Mouse (Mus musculus) embryonic stem cell, embryonic (primary cell): ENCODE data around the gene Itga10.

ENCODE experiments used
- CTCF ChIA-PET, 4 experiments: fragments of 300-600 bp in 2 of 4; fragments of 350-600 bp in 2 of 4; sonication (Branson Sonifier 250); formaldehyde crosslinking; loops; one replicate each; lab custom pipeline; 2022; ENCODE audit warnings: inconsistent platforms in 2 of 4; lab: Charles Lee
- POLR2A ChIA-PET, 4 experiments: fragments of 300-600 bp in 2 of 4; fragments of 350-600 bp in 2 of 4; sonication (Branson Sonifier 250); formaldehyde crosslinking; loops; one replicate each; lab custom pipeline; 2022; ENCODE audit warnings: antibody characterized with exemption in 4 of 4, inconsistent platforms in 1 of 4; lab: Charles Lee

The Itga10 gene

DNA sequence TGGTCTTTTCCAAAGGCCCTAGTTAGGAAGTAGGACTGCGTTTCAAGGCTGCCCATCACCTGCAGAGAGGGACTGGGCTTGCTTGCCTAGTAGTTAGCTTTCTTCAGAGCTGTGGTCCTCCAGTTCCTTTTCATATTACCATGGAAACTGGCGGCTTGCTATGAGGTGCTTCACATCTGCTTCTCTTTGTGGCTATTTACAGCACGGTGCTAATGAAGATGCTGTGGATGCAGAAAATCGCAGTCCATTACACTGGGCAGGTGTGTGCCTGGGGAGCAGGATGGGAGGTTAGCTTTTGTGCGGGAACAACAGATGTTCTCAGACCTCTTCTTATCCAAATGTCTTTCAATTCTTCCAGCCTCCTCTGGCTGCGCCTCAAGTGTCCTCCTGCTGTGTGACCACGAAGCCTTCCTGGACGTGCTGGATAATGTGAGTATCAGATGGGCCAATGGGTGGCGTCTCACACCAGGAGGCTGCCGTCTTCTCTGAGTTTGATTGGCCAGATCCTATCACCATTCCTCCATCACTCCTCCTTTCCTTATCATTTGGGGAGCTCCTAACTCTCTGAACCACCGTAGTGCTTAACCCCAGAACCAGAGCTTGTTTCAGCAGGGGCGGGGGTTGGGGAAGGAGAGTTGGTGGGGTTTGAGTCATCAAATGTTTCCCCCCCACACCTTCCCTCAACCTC, 35.0 kb downstream of the Itga10 start:
- ChIA-PET POLR2A (interaction anchor here in 3 of 4 experiments (0.6 to 18.1 kb wide), 27 partner anchors 9 to 857 kb away, joined by 3 to 317 read pairs (median 5); partner anchors contain the start of genes Ankrd35 (in 2 of the 3), Pias3 (in 2 of the 3), Rbm8a (in 2 of the 3) and Lix1l (in 1 of the 3)), CTCF (interaction anchor here in 3 of 4 experiments (0.5 to 2.7 kb wide), 17 partner anchors 8 to 159 kb away, joined by 3 to 11 read pairs (median 5); partner anchors contain the start of genes Pias3 (in 2 of the 3), Ankrd35 (in 1 of the 3) and Nudt17 (in 1 of the 3))

DNA sequence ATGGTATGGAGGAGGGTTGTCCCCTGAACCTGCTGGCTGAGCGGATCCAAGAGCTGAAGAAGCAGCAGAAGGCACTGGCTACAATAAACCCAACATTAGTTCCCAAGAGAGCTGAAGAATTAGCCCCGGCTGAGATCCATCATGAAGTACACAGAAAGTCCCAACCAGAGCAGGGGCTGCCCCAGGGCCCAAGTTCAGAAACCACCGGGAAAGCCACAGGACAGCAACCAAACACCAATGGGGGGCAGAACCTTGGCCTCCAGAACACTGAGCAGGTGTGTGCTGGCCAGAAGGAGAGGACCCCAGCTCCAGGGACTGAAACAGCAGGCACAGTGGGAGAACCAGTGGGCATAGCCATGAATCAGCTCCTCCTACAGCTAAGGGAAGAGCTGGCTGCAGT, 38.1 kb downstream of the Itga10 start:
- CTCF ChIA-PET, result interaction anchor here (1.0 to 2.4 kb wide), 10 partner anchors 9 to 25 kb away, joined by 3 to 10 read pairs (median 5); partner anchors contain the start of genes Ankrd35 (in 1 of the 4) and Nudt17 (in 1 of the 4)

DNA sequence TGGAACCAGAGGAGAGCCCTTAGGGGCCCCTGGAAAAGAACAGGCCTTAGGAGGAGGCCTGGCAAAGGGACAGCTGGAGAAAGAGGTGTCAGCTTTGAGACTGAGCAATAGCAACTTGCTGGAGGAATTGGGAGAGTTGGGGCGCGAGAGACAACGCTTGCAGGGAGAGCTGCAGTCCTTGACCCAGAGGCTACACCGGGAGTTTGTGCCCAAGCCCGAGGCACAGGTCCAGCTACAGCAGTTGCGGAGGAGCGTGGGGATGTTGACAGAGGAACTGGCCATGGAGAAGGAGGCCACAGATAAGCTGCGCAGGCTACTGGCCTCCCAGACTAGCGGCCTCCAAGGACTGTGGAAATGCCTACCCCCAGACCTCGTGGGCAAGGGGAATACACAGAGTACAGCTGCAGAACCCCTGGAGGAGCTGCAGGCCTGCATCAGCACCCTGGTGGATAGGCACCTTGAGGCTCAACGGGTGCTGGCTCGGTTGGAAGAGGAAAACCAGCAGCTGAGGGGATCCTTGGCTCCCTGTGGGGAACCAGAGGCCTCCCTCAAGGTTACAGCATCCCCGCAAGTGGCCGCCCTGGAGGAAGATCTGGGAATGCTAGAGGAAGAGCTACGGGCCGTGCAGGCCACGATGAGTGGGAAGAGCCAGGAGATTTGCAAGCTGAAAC, 38.9 kb downstream of the Itga10 start:
- ChIA-PET CTCF (interaction anchor here in 2 of 4 experiments (0.5 to 2.4 kb wide), 19 partner anchors 8 to 618 kb away, joined by 3 to 10 read pairs (median 4); partner anchors contain the start of genes Nudt17 (in 2 of the 2), Pias3 (in 2 of the 2) and Ankrd35 (in 1 of the 2)), POLR2A (interaction anchor here (0.6 to 18.1 kb wide), 40 partner anchors 9 to 178 kb away, joined by 3 to 317 read pairs (median 5); partner anchors contain the start of genes Ankrd35 (in 3 of the 4), Pias3 (in 3 of the 4), Nudt17 (in 2 of the 4) and Rbm8a (in 2 of the 4))

More for the DNA sequence above, 38.1 kb downstream of the Itga10 start:
- POLR2A ChIA-PET, result interaction anchor here (0.6 to 18.1 kb wide), 17 partner anchors 9 to 127 kb away, joined by 3 to 317 read pairs (median 7); partner anchors contain the start of genes Pias3 (in 3 of the 4), Ankrd35 (in 2 of the 4), Nudt17 (in 1 of the 4) and Rbm8a (in 1 of the 4)

DNA sequence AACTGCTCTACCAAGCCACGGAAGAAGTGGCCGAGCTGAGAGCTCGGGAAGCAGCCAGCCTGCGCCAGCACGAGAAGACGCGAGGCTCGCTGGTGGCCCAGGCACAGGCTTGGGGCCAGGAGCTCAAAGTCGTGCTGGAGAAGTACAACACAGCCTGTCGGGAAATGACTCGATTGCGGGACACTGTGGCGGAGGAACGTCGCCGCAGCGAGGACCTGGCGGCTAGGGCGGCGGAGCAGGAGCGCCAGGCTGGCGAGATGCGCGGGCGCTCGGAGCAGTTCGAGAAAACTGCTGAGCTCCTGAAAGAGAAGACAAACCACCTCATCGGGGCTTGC, 39.4 kb downstream of the Itga10 start:
- CTCF ChIA-PET, result interaction anchor here in 3 of 4 experiments (0.5 to 2.4 kb wide), 21 partner anchors 8 to 619 kb away, joined by 3 to 10 read pairs (median 4); partner anchors contain the start of genes Nudt17 (in 2 of the 3), Pias3 (in 2 of the 3) and Ankrd35 (in 1 of the 3)
- POLR2A ChIA-PET, result interaction anchor here (0.6 to 18.1 kb wide), 39 partner anchors 8 to 178 kb away, joined by 3 to 317 read pairs (median 5); partner anchors contain the start of genes Ankrd35 (in 3 of the 4), Pias3 (in 3 of the 4), Nudt17 (in 2 of the 4) and Rbm8a (in 2 of the 4)

DNA sequence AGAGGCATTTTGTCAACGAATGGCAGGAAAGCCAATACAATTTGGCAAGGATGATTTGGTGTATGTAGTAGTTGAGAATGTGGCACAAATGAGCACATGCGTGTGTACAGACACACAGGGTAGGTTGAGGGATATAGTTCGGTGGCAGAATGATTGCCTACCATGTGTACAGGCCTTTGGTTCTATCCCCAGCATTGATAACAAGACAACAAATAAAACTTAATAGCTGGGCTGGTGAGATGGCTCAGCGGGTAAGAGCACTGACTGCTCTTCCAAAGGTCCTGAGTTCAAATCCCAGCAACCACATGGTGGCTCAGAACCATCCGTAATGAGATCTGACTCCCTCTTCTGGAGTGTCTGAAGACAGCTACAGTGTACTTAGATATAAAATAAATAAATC, 40.7 kb downstream of the Itga10 start:
- POLR2A ChIA-PET, result interaction anchor here in 3 of 4 experiments (1.1 to 18.1 kb wide), 10 partner anchors 8 to 271 kb away, joined by 3 to 317 read pairs (median 6); partner anchors contain the start of genes Pias3 (in 2 of the 3), Itga10 (in 1 of the 3) and Rbm8a (in 1 of the 3)

DNA sequence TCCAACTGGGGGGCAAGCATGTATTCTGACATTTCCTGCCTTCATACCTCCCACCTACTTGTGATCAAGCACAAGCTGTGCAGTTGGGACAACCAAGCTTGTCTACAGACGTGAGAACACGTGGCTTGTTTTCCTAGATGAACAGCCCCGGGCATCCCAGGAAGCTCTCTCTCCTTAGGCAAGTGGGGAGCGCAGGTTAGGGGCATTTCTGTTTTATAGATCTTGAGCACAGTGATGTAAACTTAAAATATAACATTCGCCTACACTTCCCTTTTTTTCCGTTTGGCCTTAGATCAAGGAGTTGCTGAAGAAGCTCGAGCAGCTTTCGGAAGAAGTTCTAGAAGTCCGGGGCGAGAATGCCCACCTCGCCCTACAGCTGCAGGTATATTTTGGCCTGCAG, 43.5 kb downstream of the Itga10 start:
- CTCF ChIA-PET, result interaction anchor here in 3 of 4 experiments (0.7 to 1.8 kb wide), 7 partner anchors 8 to 186 kb away, joined by 3 to 6 read pairs (median 4); no protein-coding TSS in a partner anchor
- POLR2A ChIA-PET, result interaction anchor here in 3 of 4 experiments (0.6 to 13.9 kb wide), 19 partner anchors 9 to 1524 kb away, joined by 3 to 317 read pairs (median 4); partner anchors contain the start of genes Ankrd35 (in 2 of the 3), Rbm8a (in 2 of the 3), Gm16253 (in 1 of the 3) and Txnip (in 1 of the 3)

More for the DNA sequence above, 40.7 kb downstream of the Itga10 start:
- CTCF ChIA-PET, result interaction anchor here in 1 of 4 experiments (1.4 kb wide), 1 partner anchor 10 kb away, joined by 7 read pairs; no protein-coding TSS in a partner anchor

DNA sequence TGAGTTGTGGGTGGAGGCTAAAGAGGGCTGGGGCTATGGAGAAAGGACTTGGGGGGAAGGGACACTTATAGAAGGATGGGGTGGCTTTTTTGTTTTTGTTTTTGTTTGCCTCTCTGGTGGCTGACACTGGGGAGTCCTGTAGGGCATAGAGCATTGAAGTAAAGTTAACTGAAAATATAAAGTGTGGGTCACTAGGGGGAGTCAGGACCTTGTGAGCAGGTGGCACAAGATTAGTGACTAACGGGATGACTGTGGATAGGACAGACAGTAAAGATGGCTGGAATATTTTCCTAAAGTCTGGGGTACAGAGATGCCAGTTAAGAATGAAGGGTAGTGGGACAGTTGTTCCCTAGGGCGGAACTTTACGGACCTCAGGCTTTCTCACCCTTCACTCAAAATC, 44.9 kb downstream of the Itga10 start:
- CTCF ChIA-PET, result interaction anchor here in 1 of 4 experiments (1.4 kb wide), 1 partner anchor 9 kb away, joined by 6 read pairs; no protein-coding TSS in a partner anchor
- POLR2A ChIA-PET, result interaction anchor here in 2 of 4 experiments (1.2 to 13.9 kb wide), 6 partner anchors 8 to 18 kb away, joined by 5 to 317 read pairs (median 10); partner anchors contain the start of genes Ankrd35 (in 1 of the 2) and Nudt17 (in 1 of the 2)

DNA sequence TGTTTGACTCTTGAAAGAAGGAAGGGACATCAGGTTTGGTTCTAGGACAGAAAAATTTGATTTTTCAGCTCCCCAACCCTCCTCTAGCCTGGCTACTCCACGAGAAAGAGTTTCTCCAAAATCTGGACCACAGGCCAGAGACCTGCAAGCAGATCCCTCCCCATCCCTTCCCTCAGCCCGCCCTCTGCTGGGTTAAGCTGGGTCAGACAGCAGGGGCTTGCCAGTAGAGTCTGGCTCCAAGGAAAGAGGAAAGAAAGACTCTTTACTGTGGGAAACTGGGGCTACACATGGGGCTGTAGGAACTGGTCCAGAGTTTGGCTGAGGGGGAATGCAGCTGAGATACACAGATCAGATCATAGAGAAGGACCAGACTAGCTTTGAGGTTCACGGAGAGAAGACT, 47.1 kb downstream of the Itga10 start:
- POLR2A ChIA-PET, result interaction anchor here in 3 of 4 experiments (0.8 to 13.9 kb wide), 29 partner anchors 8 to 415 kb away, joined by 3 to 317 read pairs (median 5); partner anchors contain the start of genes Ankrd35 (in 3 of the 3), Nudt17 (in 2 of the 3), Gm16253 (in 1 of the 3) and Polr3gl (in 1 of the 3)
- CTCF ChIA-PET, result interaction anchor here (0.6 to 3.1 kb wide), 27 partner anchors 9 to 189 kb away, joined by 3 to 10 read pairs (median 4); partner anchors contain the start of genes Nudt17 (in 2 of the 4), Ankrd35 (in 1 of the 4), Itga10 (in 1 of the 4) and Lix1l (in 1 of the 4)

DNA sequence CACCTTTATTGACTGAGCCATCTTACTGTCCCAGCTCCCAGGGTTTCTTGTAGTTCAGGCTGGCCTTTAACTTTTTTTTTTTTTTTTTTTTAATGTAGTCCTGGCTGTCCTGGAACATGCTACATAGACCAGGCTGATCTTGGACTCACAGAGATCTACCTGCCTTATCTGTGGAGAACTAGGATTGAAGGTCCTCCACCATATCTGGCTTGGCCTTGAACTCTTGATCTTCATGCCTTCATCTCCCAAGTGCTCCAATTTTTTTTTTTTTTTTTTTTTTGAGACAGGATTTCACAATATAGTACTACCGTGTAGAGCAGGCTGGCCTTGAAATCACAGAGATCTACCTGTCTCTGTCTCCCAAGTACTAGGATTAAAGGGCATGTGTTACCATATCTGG, 48.2 kb downstream of the Itga10 start:
- ChIA-PET POLR2A (interaction anchor here (0.7 to 13.9 kb wide), 24 partner anchors 9 to 613 kb away, joined by 3 to 317 read pairs (median 6); partner anchors contain the start of genes Ankrd35 (in 2 of the 4), Nudt17 (in 2 of the 4), Gm16253 (in 1 of the 4) and Rbm8a (in 1 of the 4)), CTCF (interaction anchor here (0.7 to 3.1 kb wide), 20 partner anchors 10 to 409 kb away, joined by 3 to 14 read pairs (median 5); partner anchors contain the start of genes Nudt17 (in 2 of the 4), Ankrd35 (in 1 of the 4) and Itga10 (in 1 of the 4))

DNA sequence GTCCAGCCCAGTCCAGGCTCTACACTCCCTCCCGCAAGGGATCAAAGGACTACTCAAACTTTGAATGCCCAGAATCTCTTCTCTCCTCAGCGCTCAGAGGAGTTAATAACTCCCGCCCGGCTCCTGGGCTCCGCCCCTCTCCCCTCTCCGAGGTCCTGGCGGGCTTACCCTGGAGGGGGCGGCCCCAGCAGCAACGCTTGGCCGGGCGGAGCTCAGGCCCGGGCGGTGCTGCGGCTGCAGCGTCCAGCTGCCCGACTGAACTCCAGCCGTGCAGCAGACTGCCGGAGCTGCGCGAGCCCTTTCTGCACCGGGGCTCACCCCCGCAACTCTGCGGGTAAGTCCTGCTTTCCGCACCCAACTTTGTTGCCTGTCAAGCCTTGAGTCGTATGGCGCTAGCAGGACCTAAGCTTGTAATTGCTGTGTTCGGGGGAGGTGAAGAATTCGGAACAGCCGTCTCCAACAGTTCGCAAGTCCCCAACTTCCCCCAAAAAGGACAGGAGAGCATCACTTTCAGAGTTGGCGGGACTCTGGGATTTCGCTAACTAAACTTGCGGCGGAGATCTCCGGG, 50.9 kb downstream of the Itga10 start, which contains the start of gene Pias3:
Gene Pias3, plus strand, starts transcription at position 187 of the 568 bp plus-strand sequence.
- ChIA-PET POLR2A (interaction anchor here (0.6 to 13.9 kb wide), 67 partner anchors 9 to 745 kb away, joined by 3 to 317 read pairs (median 6); partner anchors contain the start of genes Ankrd35 (in 4 of the 4), Gm16253 (in 3 of the 4), Rbm8a (in 3 of the 4) and Txnip (in 3 of the 4)), CTCF (interaction anchor here in 3 of 4 experiments (0.6 to 2.7 kb wide), 29 partner anchors 8 to 119 kb away, joined by 3 to 18 read pairs (median 6); partner anchors contain the start of genes Nudt17 (in 3 of the 3), Polr3gl (in 2 of the 3), Ankrd35 (in 1 of the 3) and Gm16253 (in 1 of the 3))

DNA sequence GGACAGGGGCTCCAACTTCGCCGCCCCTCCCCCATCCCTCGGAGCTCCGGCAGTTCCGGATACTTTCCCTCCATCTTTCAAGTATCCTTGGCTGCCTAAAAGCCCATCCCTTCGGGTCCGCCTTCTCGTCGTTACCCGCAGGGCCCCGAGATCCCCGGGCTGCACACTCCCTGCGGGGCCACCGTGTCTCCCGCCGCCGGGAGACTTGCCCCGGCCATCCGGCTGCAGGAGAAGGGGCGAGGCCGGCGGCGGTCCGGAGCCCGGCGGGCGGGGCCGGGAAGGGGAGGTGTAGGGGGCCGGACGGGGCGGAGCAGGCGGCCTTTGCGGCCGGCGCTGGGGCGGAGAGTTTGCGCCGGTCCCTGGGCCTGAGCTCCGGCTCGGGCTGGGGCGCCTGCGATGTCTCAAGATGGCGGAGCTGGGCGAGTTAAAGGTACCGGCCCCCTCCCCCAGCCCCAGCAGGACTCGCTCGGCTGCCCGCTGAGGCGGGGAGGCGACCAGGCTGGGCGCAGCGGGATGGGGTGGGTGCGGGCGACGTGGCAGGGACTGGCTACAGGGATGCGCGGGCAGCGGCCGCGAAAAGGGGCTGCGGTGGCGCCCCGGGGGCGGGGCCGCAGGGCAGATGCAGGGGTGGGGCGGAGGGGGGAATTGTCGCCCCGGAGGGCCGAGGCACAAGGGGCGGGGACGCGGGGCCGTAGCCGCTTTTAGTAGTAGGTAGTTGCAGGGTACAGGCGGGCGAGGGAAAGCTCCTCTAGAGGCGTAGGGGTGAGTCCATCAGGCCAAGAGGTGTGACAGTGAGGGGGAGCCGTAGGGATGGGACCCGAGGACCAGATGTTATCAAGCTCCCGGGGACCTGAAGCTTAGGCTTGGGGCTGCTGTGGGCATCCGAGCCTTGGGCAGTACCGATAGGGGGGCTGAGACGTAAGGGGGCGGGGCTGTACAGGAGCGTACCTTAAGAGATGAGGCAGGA, 51.7 kb downstream of the Itga10 start:
- ChIA-PET POLR2A (interaction anchor here (0.5 to 13.9 kb wide), 88 partner anchors 8 to 746 kb away, joined by 3 to 317 read pairs (median 5); partner anchors contain the start of genes Ankrd35 (in 4 of the 4), Gm16253 (in 3 of the 4), Itga10 (in 3 of the 4) and Rbm8a (in 3 of the 4)), CTCF (interaction anchor here (0.5 to 2.7 kb wide), 34 partner anchors 8 to 194 kb away, joined by 3 to 18 read pairs (median 5); partner anchors contain the start of genes Nudt17 (in 3 of the 4), Polr3gl (in 2 of the 4), Ankrd35 (in 1 of the 4) and Gm16253 (in 1 of the 4))

DNA sequence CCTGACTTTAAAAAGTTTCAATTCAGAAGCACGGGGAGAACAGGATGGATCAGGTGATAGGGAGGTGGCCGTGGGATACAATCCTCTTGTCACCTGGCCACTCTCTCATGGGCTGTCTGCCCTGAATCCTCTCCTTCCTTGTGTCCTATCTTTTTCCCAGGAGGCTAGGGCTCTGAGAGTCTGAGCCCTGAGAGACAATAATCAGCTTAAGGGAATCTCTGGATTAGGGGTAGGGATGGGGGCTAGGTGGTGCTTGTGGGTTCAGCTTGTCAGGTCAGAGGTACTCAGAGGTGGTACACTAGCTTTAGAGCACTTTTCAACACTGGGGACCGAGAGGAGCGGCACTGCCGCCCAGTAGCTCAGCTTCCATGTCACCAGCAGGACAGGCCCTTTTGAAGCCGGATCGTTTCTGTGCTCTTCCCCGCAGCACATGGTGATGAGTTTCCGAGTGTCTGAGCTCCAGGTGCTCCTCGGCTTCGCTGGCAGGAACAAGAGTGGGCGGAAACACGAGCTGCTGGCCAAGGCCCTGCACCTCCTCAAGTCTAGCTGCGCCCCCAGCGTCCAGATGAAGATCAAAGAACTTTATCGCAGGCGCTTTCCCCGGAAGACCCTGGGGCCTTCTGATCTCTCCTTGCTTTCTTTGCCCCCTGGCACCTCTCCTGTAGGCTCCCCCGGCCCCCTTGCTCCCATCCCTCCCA, 53.8 kb downstream of the Itga10 start:
- POLR2A ChIA-PET, result interaction anchor here (0.7 to 13.9 kb wide), 26 partner anchors 9 to 215 kb away, joined by 3 to 317 read pairs (median 5); partner anchors contain the start of genes Ankrd35 (in 3 of the 4), Nudt17 (in 2 of the 4), Rbm8a (in 2 of the 4) and Polr3gl (in 1 of the 4)
- CTCF ChIA-PET, result interaction anchor here (0.5 to 2.3 kb wide), 26 partner anchors 9 to 221 kb away, joined by 3 to 20 read pairs (median 5); partner anchors contain the start of genes Ankrd35 (in 2 of the 4), Itga10 (in 2 of the 4) and Nudt17 (in 2 of the 4)

DNA sequence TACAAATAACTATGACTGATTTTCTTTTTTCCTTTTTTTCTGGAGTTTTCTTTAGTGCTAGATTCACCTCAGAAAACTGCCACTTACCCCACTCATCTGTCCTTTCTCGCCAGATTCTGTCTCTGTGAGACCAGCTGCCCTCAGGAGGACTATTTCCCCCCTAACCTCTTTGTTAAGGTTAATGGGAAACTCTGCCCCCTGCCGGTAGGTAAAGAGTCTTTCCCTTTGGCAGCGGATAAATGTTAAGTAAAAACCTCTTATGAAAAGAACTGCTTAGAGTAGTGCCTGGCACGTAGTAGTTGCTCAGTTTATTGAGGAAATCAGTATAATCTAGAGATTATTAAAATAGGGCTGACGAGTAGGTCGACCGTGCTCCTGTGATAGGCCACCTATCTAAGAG, 55.0 kb downstream of the Itga10 start:
- ChIA-PET POLR2A (interaction anchor here in 3 of 4 experiments (0.7 to 13.9 kb wide), 12 partner anchors 8 to 214 kb away, joined by 3 to 317 read pairs (median 6); partner anchors contain the start of genes Nudt17 (in 2 of the 3), Ankrd35 (in 1 of the 3) and Gpr89 (in 1 of the 3)), CTCF (interaction anchor here (0.9 to 2.3 kb wide), 15 partner anchors 8 to 220 kb away, joined by 3 to 20 read pairs (median 6); partner anchors contain the start of genes Ankrd35 (in 2 of the 4), Nudt17 (in 2 of the 4) and Itga10 (in 1 of the 4))
